Mouse (Mus musculus) limb, embryonic 13.5 days (tissue): ENCODE results near the gene Trib3. TPM values are rescaled to one million over a fixed set of nuclear protein-coding genes. Genes with fewer than 3 reads are reported as not detected.
"Not testable (repeated sequence)": the region's sequence is repeated elsewhere in the genome, so short reads cannot be mapped to it uniquely, and the experiment has no call there.

Experiments used
- ATAC-seq: fragments of 200-750 bp; cut with Nextera tagmentation; 2 replicates; pipeline ENCODE4 v1.8.0; 2017; ENCODE audit warnings: low read depth, moderate number of reproducible peaks, moderate TSS enrichment; ENCODE audit not compliant: low FRiP score
- H3K27ac ChIP-seq: fragments of 300-500 bp; sonication (generic); 2 replicates; pipeline ENCODE4 v1.5.1; 2015; ENCODE audit warnings: inconsistent platforms, mild to moderate bottlenecking, moderate library complexity
- H3K27me3 ChIP-seq: fragments of 300-500 bp; sonication (generic); 2 replicates; pipeline ENCODE4 v1.6.1; 2015; ENCODE audit warnings: mild to moderate bottlenecking, inconsistent platforms
- H3K36me3 ChIP-seq: fragments of 300-500 bp; sonication (generic); 2 replicates; pipeline ENCODE4 v1.6.1; 2015; ENCODE audit warnings: inconsistent platforms, mild to moderate bottlenecking, moderate library complexity
- H3K4me1 ChIP-seq: fragments of 300-500 bp; sonication (generic); 2 replicates; pipeline ENCODE4 v1.6.1; 2015; ENCODE audit warnings: inconsistent platforms
- H3K4me2 ChIP-seq: fragments of 300-500 bp; sonication (generic); replicated peaks from 2 replicates; pipeline ENCODE4 v1.6.1; 2015; ENCODE audit warnings: inconsistent platforms, mild to moderate bottlenecking, moderate library complexity
- H3K4me3 ChIP-seq: fragments of 300-500 bp; sonication (generic); 2 replicates; pipeline ENCODE4 v1.5.1; 2015; ENCODE audit warnings: moderate library complexity, mild to moderate bottlenecking, inconsistent platforms
- H3K9ac ChIP-seq: fragments of 300-500 bp; sonication (generic); 2 replicates; pipeline ENCODE4 v1.6.1; 2015; ENCODE audit warnings: mild to moderate bottlenecking, inconsistent platforms
- H3K9me3 ChIP-seq: fragments of 300-500 bp; sonication (generic); 2 replicates; pipeline ENCODE4 v1.6.1; 2016; ENCODE audit warnings: inconsistent platforms
- WGBS: fragments of 180-500 bp; shearing (Covaris S2); methylation state at CpG from one replicate; pipeline ENCODE4 v1.1.7; 2015; 5-methylcytosine and 5-hydroxymethylcytosine counted together
- polyA plus RNA-seq: library from polyadenylated mRNA; unstranded; fragments of >200 nt; fragmentation: Nextera tagmentation; extraction: Ambion mirVana; gene quantifications from 2 replicates; pipeline ENCODE4 v1.2.1, GENCODE M21; 2015

Gene Trib3
- polyA plus RNA-seq, 1 experiment from 2014 or later: 2.2 TPM

- peak; percentile 69; the same call in 1 of the 2 replicates for ATAC-seq
- Histone ChIP-seq H3K27ac (no peak overlapping the region), H3K4me1 (peaks cover 6% of the 10 kb centered on the region; the same call in 1 of the 2 replicates), H3K36me3 (no peaks in the 10 kb centered on the region), H3K27me3 (no peaks in the 10 kb centered on the region), H3K4me3 (peak overlapping the region; percentile 27), H3K9ac (no peak overlapping the region; the same call in 1 of the 2 replicates), H3K9me3 (no peaks in the 10 kb centered on the region), H3K4me2 (peak overlapping the region; percentile 53)
- WGBS: 10% methylated on average over 17 of the region's 17 CpGs
Measured at GRCm38 (mm10) chr2:152363245-152364147, 19.7 kb upstream of the Trib3 start.

- Histone ChIP-seq H3K4me1 (peaks cover 6% of the 10 kb centered on the region; the same call in 1 of the 2 replicates), H3K27me3 (no peaks in the 10 kb centered on the region), H3K9me3 (no peaks in the 10 kb centered on the region), H3K27ac (no peak overlapping the region), H3K9ac (no peak overlapping the region), H3K4me2 (no peak overlapping the region), H3K36me3 (no peaks in the 10 kb centered on the region), H3K4me3 (no peak overlapping the region)
- ATAC-seq: no peak
- 90% methylated on average over 8 of the region's 8 CpGs for WGBS
Measured at GRCm38 (mm10) chr2:152361193-152361592, 17.4 kb upstream of the Trib3 start.

- H3K9ac ChIP-seq: no peak overlapping the region
- H3K4me1 ChIP-seq: peaks cover 6% of the 10 kb centered on the region; the same call in 1 of the 2 replicates
- no peaks in the 10 kb centered on the region for H3K27me3 ChIP-seq
- ATAC-seq: no peak
- H3K4me3 ChIP-seq: no peak overlapping the region
- WGBS: 51% methylated on average over 7 of the region's 7 CpGs
- H3K36me3 ChIP-seq: no peaks in the 10 kb centered on the region
- no peak overlapping the region for H3K27ac ChIP-seq
- no peaks in the 10 kb centered on the region for H3K9me3 ChIP-seq
- no peak overlapping the region for H3K4me2 ChIP-seq
Measured at GRCm38 (mm10) chr2:152360271-152360775, 16.5 kb upstream of the Trib3 start.

- no peak overlapping the region for H3K4me3 ChIP-seq
- H3K4me1 ChIP-seq: peaks cover 6% of the 10 kb centered on the region; the same call in 1 of the 2 replicates
- H3K36me3 ChIP-seq: no peaks in the 10 kb centered on the region
- no peaks in the 10 kb centered on the region for H3K9me3 ChIP-seq
- no peak for ATAC-seq
- no peak overlapping the region for H3K27ac ChIP-seq
- no peaks in the 10 kb centered on the region for H3K27me3 ChIP-seq
- WGBS: 67% methylated on average over 5 of the region's 5 CpGs
- H3K9ac ChIP-seq: no peak overlapping the region
- no peak overlapping the region for H3K4me2 ChIP-seq
Measured at GRCm38 (mm10) chr2:152359616-152360015, 15.8 kb upstream of the Trib3 start.

GRCm38 (mm10) chr2:152358977-152359376 lies 15.1 kb upstream of the Trib3 start:
- H3K27me3 ChIP-seq, H3K9me3 ChIP-seq, H3K36me3 ChIP-seq, H3K4me2 ChIP-seq, ATAC-seq, H3K4me3 ChIP-seq, H3K4me1 ChIP-seq, H3K27ac ChIP-seq, H3K9ac ChIP-seq: not testable (repeated sequence)
- 70% methylated on average over 5 of the region's 5 CpGs for whole genome bisulfite sequencing

- Histone ChIP-seq H3K9ac (no peak overlapping the region), H3K27ac (no peak overlapping the region), H3K9me3 (no peaks in the 10 kb centered on the region), H3K4me1 (no peaks in the 10 kb centered on the region), H3K4me3 (no peak overlapping the region), H3K36me3 (no peaks in the 10 kb centered on the region), H3K27me3 (no peaks in the 10 kb centered on the region), H3K4me2 (no peak overlapping the region)
- no peak for ATAC-seq
- WGBS: 80% methylated on average over 3 of the region's 3 CpGs
Measured at GRCm38 (mm10) chr2:152357254-152357653, 13.4 kb upstream of the Trib3 start.

GRCm38 (mm10) chr2:152349842-152350540 lies 6.2 kb upstream of the Trib3 start:
- WGBS: 86% methylated on average over 8 of the region's 8 CpGs
- Histone ChIP-seq H3K36me3 (no peaks in the 10 kb centered on the region), H3K9ac (no peak overlapping the region), H3K27ac (no peak overlapping the region), H3K4me3 (no peak overlapping the region), H3K4me2 (no peak overlapping the region), H3K9me3 (no peaks in the 10 kb centered on the region), H3K4me1 (peaks cover 9% of the 10 kb centered on the region), H3K27me3 (peaks cover 5% of the 10 kb centered on the region; the same call in 1 of the 2 replicates)
- no peak; the same call in 1 of the 2 replicates for ATAC-seq

GRCm38 (mm10) chr2:152349205-152349604 lies 5.4 kb upstream of the Trib3 start:
- Histone ChIP-seq H3K9ac (no peak overlapping the region), H3K36me3 (no peaks in the 10 kb centered on the region), H3K4me3 (no peak overlapping the region), H3K27me3 (peaks cover 11% of the 10 kb centered on the region), H3K9me3 (no peaks in the 10 kb centered on the region), H3K27ac (no peak overlapping the region), H3K4me1 (peaks cover 13% of the 10 kb centered on the region), H3K4me2 (no peak overlapping the region)
- no peak for ATAC-seq
- WGBS: 74% methylated on average over 6 of the region's 6 CpGs

- no peak overlapping the region for H3K4me2 ChIP-seq
- WGBS: 83% methylated on average over 2 of the region's 2 CpGs
- no peak for ATAC-seq
- H3K9ac ChIP-seq: no peak overlapping the region
- no peaks in the 10 kb centered on the region for H3K36me3 ChIP-seq
- peaks cover 19% of the 10 kb centered on the region for H3K4me1 ChIP-seq
- H3K27me3 ChIP-seq: peaks cover 15% of the 10 kb centered on the region
- H3K4me3 ChIP-seq: no peak overlapping the region
- H3K9me3 ChIP-seq: no peaks in the 10 kb centered on the region
- no peak overlapping the region for H3K27ac ChIP-seq
Measured at GRCm38 (mm10) chr2:152347722-152348121, 3.9 kb upstream of the Trib3 start.

GRCm38 (mm10) chr2:152346776-152347465 lies 3.1 kb upstream of the Trib3 start:
- 42% methylated on average over 9 of the region's 9 CpGs for WGBS
- no peak for ATAC-seq
- no peak overlapping the region for H3K27ac ChIP-seq

GRCm38 (mm10) chr2:152345393-152345792 lies 1.6 kb upstream of the Trib3 start:
- ATAC-seq: no peak
- no peak overlapping the region for H3K4me2 ChIP-seq
- WGBS: 48% methylated on average over 6 of the region's 6 CpGs
- H3K36me3 ChIP-seq: no peaks in the 10 kb centered on the region
- H3K4me1 ChIP-seq: peaks cover 19% of the 10 kb centered on the region
- H3K4me3 ChIP-seq: no peak overlapping the region
- no peak overlapping the region for H3K27ac ChIP-seq
- no peak overlapping the region for H3K9ac ChIP-seq
- peaks cover 17% of the 10 kb centered on the region for H3K27me3 ChIP-seq
- H3K9me3 ChIP-seq: no peaks in the 10 kb centered on the region

More at GRCm38 (mm10) chr2:152346776-152347465, 3.1 kb upstream of the Trib3 start:
- Histone ChIP-seq H3K4me3 (no peak overlapping the region), H3K4me2 (no peak overlapping the region), H3K4me1 (peaks cover 19% of the 10 kb centered on the region), H3K36me3 (no peaks in the 10 kb centered on the region), H3K9me3 (no peaks in the 10 kb centered on the region), H3K9ac (no peak overlapping the region), H3K27me3 (peaks cover 17% of the 10 kb centered on the region)
